18 mouse cellular contexts compared by ENCODE assay signal in the genomic region with DNA sequence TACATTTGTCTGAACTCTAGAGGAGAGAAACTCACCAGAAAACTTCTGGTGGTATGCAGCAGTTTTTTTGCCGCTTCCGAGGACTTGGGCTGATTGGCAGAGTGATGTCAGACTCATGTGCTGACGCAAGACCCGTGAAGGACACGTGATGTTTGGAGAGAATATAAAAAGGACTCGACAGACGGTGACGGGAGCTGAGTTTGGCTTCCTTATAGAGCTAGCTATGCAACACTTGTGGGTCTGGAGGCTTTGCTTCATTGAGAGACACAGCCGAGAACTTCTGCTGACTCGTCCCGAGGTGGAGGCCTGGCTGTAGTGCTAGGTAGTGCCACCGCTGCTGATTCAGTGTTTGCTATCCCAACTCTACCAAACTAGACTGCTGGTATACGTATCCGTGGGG. TPM values are rescaled to one million over a fixed set of nuclear protein-coding genes. Genes with fewer than 3 reads are reported as not detected.
A peak's percentile ranks its signal among the peaks of the same experiment; 100 is the strongest.
DNase-seq lines count a peak whose midpoint lies in the region; ATAC-seq and TF ChIP-seq lines count a peak whose summit lies in the region.
"Had no signal": no experiment of that assay in that cellular context is flagged by ENCODE, and none has a peak within 500 bp of the region (broad histone marks: within the 10 kb centered on the region; RNA-seq: fewer than 3 reads in every experiment).

No protein-coding gene starts in this region.

- intact Hi-C loops in heart, postnatal 14 days (cut with DNase I): loop anchor here (10.0 kb wide), 1 partner anchor 429 kb away; no protein-coding TSS in a partner anchor

- TF ChIP-seq POLR2A in bone marrow macrophage, adult 2 months (IDR thresholded peaks at IDR 0.05; ENCODE audit: borderline replicate concordance, low read depth, low read length): no peak

- H3K9me3 ChIP-seq in heart, embryonic 10.5 days: no peaks in the 10 kb centered on the region
- no peaks in the 10 kb centered on the region for H3K9me3 ChIP-seq in hindbrain, embryonic 16.5 days (ENCODE audit: control insufficient read depth, low read length)
- H3K9me3 ChIP-seq: embryonic facial prominence, embryonic 10.5 days; hindbrain, embryonic 13.5 days; intestine, embryonic 15.5 days had no signal

- peak; percentile 55 for ATAC-seq in megakaryocyte progenitor cell, adult 5-6 weeks (replicated peaks; ENCODE audit: poor library complexity)
- ATAC-seq in hindbrain, embryonic 16.5 days: no peak
- ATAC-seq: forebrain, embryonic 14.5 days; intestine, embryonic 15.5 days had no signal

- H3K27ac ChIP-seq in heart, embryonic 10.5 days: no peak overlapping the region
- H3K27ac ChIP-seq in bone marrow macrophage, adult 2 months (ENCODE audit: insufficient read depth, low read depth, low read length): peak overlapping the region; percentile 18; the same call in 1 of the 2 replicates
- no peak overlapping the region for H3K27ac ChIP-seq in hindbrain, embryonic 16.5 days (ENCODE audit: low read depth, low read length)
- H3K27ac ChIP-seq: embryonic facial prominence, embryonic 10.5 days; hindbrain, embryonic 13.5 days; intestine, embryonic 15.5 days had no signal

- DNase-seq in heart, embryonic 10.5 days (ENCODE audit: low spot score): peak; percentile 51
- no peak for DNase-seq in heart, postnatal 14 days
- peak; percentile 83 for DNase-seq in 416B (ENCODE audit: low read depth)
- no peak for DNase-seq in embryo, embryonic 10.5 days (ENCODE audit: low spot score)
- DNase-seq: adrenal gland, postnatal 14 days; cerebellum, adult 18-20 months; cerebellum, adult 9-11 months; cerebellum, postnatal 36 days; gastrocnemius, postnatal 10 days; heart, postnatal 10 days had no signal

- peaks cover 13% of the 10 kb centered on the region; the same call in 1 of the 2 replicates for H3K27me3 ChIP-seq in heart, embryonic 10.5 days (ENCODE audit: insufficient read depth, poor library complexity, severe bottlenecking)
- no peaks in the 10 kb centered on the region for H3K27me3 ChIP-seq in hindbrain, embryonic 16.5 days (replicated peaks; ENCODE audit: control insufficient read depth, insufficient read depth, low read length)
- H3K27me3 ChIP-seq: intestine, embryonic 15.5 days had no signal

- no peak overlapping the region for H3K4me3 ChIP-seq in heart, embryonic 10.5 days
- H3K4me3 ChIP-seq in bone marrow macrophage, adult 2 months (ENCODE audit: insufficient read depth, low read length): no peak overlapping the region
- no peak overlapping the region for H3K4me3 ChIP-seq in hindbrain, embryonic 16.5 days (ENCODE audit: low read length)
- H3K4me3 ChIP-seq: embryonic facial prominence, embryonic 10.5 days; hindbrain, embryonic 13.5 days; intestine, embryonic 15.5 days had no signal

- WGBS in heart, embryonic 10.5 days: 81% methylated on average over 14 of the region's 14 CpGs
- 89% methylated on average over 14 of the region's 14 CpGs for WGBS in hindbrain, embryonic 16.5 days

- H3K36me3 ChIP-seq in heart, embryonic 10.5 days: no peaks in the 10 kb centered on the region
- H3K36me3 ChIP-seq in hindbrain, embryonic 16.5 days (ENCODE audit: control insufficient read depth, insufficient read depth, low read length): no peaks in the 10 kb centered on the region
- H3K36me3 ChIP-seq: embryonic facial prominence, embryonic 10.5 days; hindbrain, embryonic 13.5 days; intestine, embryonic 15.5 days had no signal

- 0 out of 2 replicates have a peak, but pooled peaks cover 8% of the 10 kb centered on the region for H3K4me1 ChIP-seq in heart, embryonic 10.5 days
- H3K4me1 ChIP-seq in bone marrow macrophage, adult 2 months (ENCODE audit: control insufficient read depth, insufficient read depth, low read length): peaks cover 26% of the 10 kb centered on the region
- H3K4me1 ChIP-seq in hindbrain, embryonic 16.5 days (ENCODE audit: control insufficient read depth, insufficient read depth, low read depth, low read length): no peaks in the 10 kb centered on the region
- H3K4me1 ChIP-seq: embryonic facial prominence, embryonic 10.5 days; hindbrain, embryonic 13.5 days; intestine, embryonic 15.5 days had no signal

- TF ChIP-seq CTCF in bone marrow macrophage, adult 2 months (IDR thresholded peaks at IDR 0.05; ENCODE audit: low read depth, low read length): no peak

- H3K9ac ChIP-seq in hindbrain, embryonic 16.5 days (ENCODE audit: low read depth, low read length): no peak overlapping the region
- H3K9ac ChIP-seq: hindbrain, embryonic 13.5 days; intestine, embryonic 15.5 days had no signal

- H3K4me2 ChIP-seq in hindbrain, embryonic 16.5 days (ENCODE audit: low read length): no peak overlapping the region
- H3K4me2 ChIP-seq: hindbrain, embryonic 13.5 days; intestine, embryonic 15.5 days had no signal

RNA-seq across cellular contexts. Expression of gene Arhgap22, which starts 10.0 kb away (rescaled TPM):
- polyA plus RNA-seq in heart, embryonic 10.5 days (2016; fragmentation: Nextera tagmentation; extraction: Ambion mirVana): 3.5 and 9.3 TPM in 2 replicates
- 1 to 10 TPM in 1 of 2 experiments, under 1 TPM in 1; 0.95 to 1.0 TPM for total RNA-seq in heart, postnatal 14 days (2021)
- polyA plus RNA-seq in bone marrow macrophage, adult 2 months (2012; ENCODE audit: insufficient read depth, insufficient read length, missing spikeins): 39.5 and 39.6 TPM in 2 replicates
- 0.22 and 0.35 TPM in 2 replicates for total RNA-seq in megakaryocyte progenitor cell, adult 5-6 weeks (2015)
- 0.57 and 1.4 TPM in 2 replicates for total RNA-seq in megakaryocyte progenitor cell, adult 5-6 weeks (2017)
- 4.4 and 4.5 TPM in 2 replicates for polyA plus RNA-seq in hindbrain, embryonic 16.5 days (2015; fragmentation: Nextera tagmentation; extraction: Ambion mirVana)
- total RNA-seq: hematopoietic stem cell, adult 5-6 weeks had no signal

RNA-seq across cellular contexts. Expression of gene Wdfy4, which starts 18.5 kb away (rescaled TPM):
- 0.23 and 0.27 TPM in 2 replicates for polyA plus RNA-seq in heart, embryonic 10.5 days (2016; fragmentation: Nextera tagmentation; extraction: Ambion mirVana)
- 1 to 10 TPM; 2.3 to 3.1 TPM for total RNA-seq in heart, postnatal 14 days (2021)
- 39.7 and 40.3 TPM in 2 replicates for polyA plus RNA-seq in bone marrow macrophage, adult 2 months (2012; ENCODE audit: insufficient read depth, insufficient read length, missing spikeins)
- total RNA-seq in megakaryocyte progenitor cell, adult 5-6 weeks (2015): 32.7 and 38.3 TPM in 2 replicates
- total RNA-seq in megakaryocyte progenitor cell, adult 5-6 weeks (2017): 42.8 and 51.9 TPM in 2 replicates
- polyA plus RNA-seq in hindbrain, embryonic 16.5 days (2015; fragmentation: Nextera tagmentation; extraction: Ambion mirVana): 0.15 and 0.22 TPM in 2 replicates

Comparison
In these comparisons a context has a peak if more than half of its experiments do, and no peak if none do; other contexts are left out.
1. DNase-seq: peak in heart, embryonic 10.5 days (single experiment) and 416B (single experiment); none in heart, postnatal 14 days (0 of 2) and embryo, embryonic 10.5 days (single experiment).
2. RNA of gene Wdfy4, which starts 18.5 kb away (polyA plus RNA-seq): 39.7 to 40.3 TPM in bone marrow macrophage, adult 2 months; 0.23 to 0.27 TPM in heart, embryonic 10.5 days and 0.15 to 0.22 TPM in hindbrain, embryonic 16.5 days; every median in the first group is over 10 times any median in the second.